Mouse (Mus musculus): ENCODE data around the gene Rcor3.

DNA sequence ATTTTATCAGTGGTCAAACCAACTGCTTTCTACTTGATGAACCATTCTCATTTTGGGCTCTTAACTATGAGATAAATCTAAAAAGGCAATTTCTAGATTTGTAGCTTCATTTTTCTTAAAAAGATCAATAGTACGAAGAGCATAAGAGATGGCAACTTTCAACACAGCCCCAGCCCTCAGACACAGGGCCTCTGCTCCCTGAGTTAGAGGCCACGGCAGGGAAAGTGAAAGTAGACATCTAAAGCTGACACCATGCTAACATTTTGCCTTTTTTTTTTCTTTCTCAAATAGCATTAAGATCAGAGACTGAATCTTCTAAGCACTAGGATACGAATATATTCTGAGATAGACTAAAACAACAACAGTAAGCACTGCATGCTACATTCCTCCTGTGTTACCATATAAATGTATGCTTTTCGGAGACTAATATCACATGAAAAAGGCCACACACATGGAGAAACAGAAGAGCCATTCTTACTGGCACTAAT, 31.9 kb downstream of the Rcor3 start:
- no peak for TF ChIP-seq ZNF384 (IDR thresholded peaks at IDR 0.05; ENCODE audit: low read depth, low read length)
- no peak for TF ChIP-seq ZC3H11A (IDR thresholded peaks at IDR 0.05; ENCODE audit: borderline replicate concordance, low read depth, low read length)
- TF ChIP-seq MAFK (IDR thresholded peaks at IDR 0.05; ENCODE audit: insufficient read depth, low read depth, low read length): no peak
- TF ChIP-seq HCFC1 (IDR thresholded peaks at IDR 0.05; ENCODE audit: borderline replicate concordance, insufficient read depth, low read length): no peak
- TF ChIP-seq CHD2 (IDR thresholded peaks at IDR 0.05; ENCODE audit: low read depth, low read length): no peak
